Mouse (Mus musculus) hindbrain, embryonic 13.5 days (tissue): Measurements from ENCODE around the gene Gm16181. TPM values are rescaled to one million over a fixed set of nuclear protein-coding genes. Genes with fewer than 3 reads are reported as not detected.

Experiments
- ATAC-seq: fragments of 200-750 bp; cut with Nextera tagmentation; 2 replicates; pipeline ENCODE4 v1.8.0; 2017; ENCODE audit warnings: moderate TSS enrichment; ENCODE audit not compliant: low FRiP score
- H3K27ac ChIP-seq: fragments of 300-500 bp; sonication (generic); 2 replicates; pipeline ENCODE4 v1.5.1; 2015; ENCODE audit warnings: inconsistent platforms, mild to moderate bottlenecking, moderate library complexity
- H3K27me3 ChIP-seq: fragments of 300-500 bp; sonication (generic); 2 replicates; pipeline ENCODE4 v1.6.1; 2015; ENCODE audit warnings: mild to moderate bottlenecking, inconsistent platforms
- H3K36me3 ChIP-seq: fragments of 300-500 bp; sonication (generic); 2 replicates; pipeline ENCODE4 v1.6.1; 2015; ENCODE audit warnings: mild to moderate bottlenecking, inconsistent platforms
- H3K4me1 ChIP-seq: fragments of 300-500 bp; sonication (generic); replicated peaks from 2 replicates; pipeline ENCODE4 v1.6.1; 2015; ENCODE audit warnings: inconsistent platforms
- H3K4me2 ChIP-seq: fragments of 300-500 bp; sonication (generic); 2 replicates; pipeline ENCODE4 v1.6.1; 2015; ENCODE audit warnings: inconsistent platforms, mild to moderate bottlenecking, moderate library complexity
- H3K4me3 ChIP-seq: fragments of 300-500 bp; sonication (generic); 2 replicates; pipeline ENCODE4 v1.5.1; 2015; ENCODE audit warnings: mild to moderate bottlenecking, inconsistent platforms
- H3K9ac ChIP-seq: fragments of 300-500 bp; sonication (generic); 2 replicates; pipeline ENCODE4 v1.6.1; 2015; ENCODE audit warnings: mild to moderate bottlenecking, inconsistent platforms
- H3K9me3 ChIP-seq: fragments of 300-500 bp; sonication (generic); 2 replicates; pipeline ENCODE4 v1.6.1; 2016; ENCODE audit warnings: inconsistent platforms
- WGBS: fragments of 180-500 bp; shearing (Covaris S2); methylation state at CpG from one replicate; pipeline ENCODE4 v1.1.7; 2015; 5-methylcytosine and 5-hydroxymethylcytosine counted together
- polyA plus RNA-seq: library from polyadenylated mRNA; unstranded; fragments of >200 nt; fragmentation: Nextera tagmentation; extraction: Ambion mirVana; gene quantifications from 2 replicates; pipeline ENCODE4 v1.2.1, GENCODE M21; 2015

Gm16181 gene
- polyA plus RNA-seq, 1 experiment from 2014 or later, result 0.83 TPM

GRCm38 (mm10) chr17:35257824-35258491 lies 37.3 kb downstream of the Gm16181 start:
- Histone ChIP-seq H3K4me1 (peaks cover 8% of the 10 kb centered on the region), H3K27me3 (peaks cover 27% of the 10 kb centered on the region), H3K4me2 (peak overlapping the region; percentile 28), H3K9ac (0 out of 2 replicates have a peak overlapping the region, but pooled peaks have one; percentile 39), H3K9me3 (no peaks in the 10 kb centered on the region), H3K27ac (no peak overlapping the region), H3K36me3 (peaks cover 18% of the 10 kb centered on the region), H3K4me3 (no peak overlapping the region)
- WGBS, result 14% methylated on average over 17 of the region's 17 CpGs
- no peak for ATAC-seq

- Histone ChIP-seq H3K4me1 (peaks cover 13% of the 10 kb centered on the region), H3K9ac (no peak overlapping the region), H3K27me3 (peaks cover 31% of the 10 kb centered on the region), H3K36me3 (peaks cover 10% of the 10 kb centered on the region), H3K4me2 (no peak overlapping the region), H3K27ac (no peak overlapping the region), H3K4me3 (no peak overlapping the region), H3K9me3 (no peaks in the 10 kb centered on the region)
- no peak for ATAC-seq
- 63% methylated on average over 13 of the region's 14 CpGs for WGBS
Observed at GRCm38 (mm10) chr17:35258492-35259478, 38.2 kb downstream of the Gm16181 start.

- 79% methylated on average over 4 of the region's 4 CpGs for WGBS
- Histone ChIP-seq H3K36me3 (peaks cover 2% of the 10 kb centered on the region; the same call in 1 of the 2 replicates), H3K9me3 (no peaks in the 10 kb centered on the region), H3K4me1 (peaks cover 16% of the 10 kb centered on the region), H3K27me3 (peaks cover 39% of the 10 kb centered on the region), H3K4me3 (no peak overlapping the region), H3K9ac (no peak overlapping the region), H3K4me2 (no peak overlapping the region), H3K27ac (no peak overlapping the region)
- ATAC-seq, result no peak
Observed at GRCm38 (mm10) chr17:35259621-35260020, 39.0 kb downstream of the Gm16181 start.

- Histone ChIP-seq H3K4me1 (peaks cover 16% of the 10 kb centered on the region), H3K4me3 (no peak overlapping the region), H3K9me3 (no peaks in the 10 kb centered on the region), H3K36me3 (peaks cover 1% of the 10 kb centered on the region; the same call in 1 of the 2 replicates), H3K4me2 (no peak overlapping the region), H3K9ac (no peak overlapping the region), H3K27ac (no peak overlapping the region), H3K27me3 (peaks cover 52% of the 10 kb centered on the region)
- WGBS, result 73% methylated on average over 13 of the region's 13 CpGs
- no peak for ATAC-seq
Observed at GRCm38 (mm10) chr17:35261651-35262050, 41.0 kb downstream of the Gm16181 start.

- H3K4me1 ChIP-seq, result peaks cover 14% of the 10 kb centered on the region
- no peaks in the 10 kb centered on the region for H3K9me3 ChIP-seq
- peak within 1 kb of the TSS; percentile 87 for H3K4me2 ChIP-seq
- ATAC-seq, result peak; percentile 95
- H3K27me3 ChIP-seq, result peaks cover 52% of the 10 kb centered on the region
- H3K36me3 ChIP-seq, result peaks cover 5% of the 10 kb centered on the region
- peak within 1 kb of the TSS; percentile 81 for H3K9ac ChIP-seq
- H3K4me3 ChIP-seq, result peak within 1 kb of the TSS; percentile 66
- 1% methylated on average over 62 of the region's 73 CpGs for WGBS
- H3K27ac ChIP-seq, result no peak within 1 kb of the TSS
Observed at GRCm38 (mm10) chr17:35262664-35263522, 42.3 kb downstream of the Gm16181 start, which contains the start of gene H2-D1. Gene H2-D1, plus strand, starts transcription at chr17:35262730.

GRCm38 (mm10) chr17:35263523-35263883 lies 42.9 kb downstream of the Gm16181 start:
- Histone ChIP-seq H3K4me1 (peaks cover 12% of the 10 kb centered on the region), H3K4me2 (peak overlapping the region; percentile 87), H3K9me3 (no peaks in the 10 kb centered on the region), H3K9ac (peak overlapping the region; percentile 81), H3K27ac (no peak overlapping the region), H3K36me3 (peaks cover 5% of the 10 kb centered on the region), H3K4me3 (peak overlapping the region; percentile 66), H3K27me3 (peaks cover 57% of the 10 kb centered on the region)
- ATAC-seq, result peak; percentile 23; the same call in 1 of the 2 replicates
- WGBS, result 2% methylated on average over 31 of the region's 31 CpGs

- H3K4me1 ChIP-seq, result peaks cover 10% of the 10 kb centered on the region
- H3K9me3 ChIP-seq, result no peaks in the 10 kb centered on the region
- H3K27me3 ChIP-seq, result peaks cover 34% of the 10 kb centered on the region
- ATAC-seq, result no peak
- peaks cover 5% of the 10 kb centered on the region for H3K36me3 ChIP-seq
- H3K9ac ChIP-seq, result no peak overlapping the region
- 78% methylated on average over 1 of the region's 1 CpGs for WGBS
- no peak overlapping the region for H3K27ac ChIP-seq
- H3K4me2 ChIP-seq, result no peak overlapping the region
- no peak overlapping the region for H3K4me3 ChIP-seq
Observed at GRCm38 (mm10) chr17:35267399-35268086, 46.9 kb downstream of the Gm16181 start.

GRCm38 (mm10) chr17:35269653-35270347 lies 49.2 kb downstream of the Gm16181 start:
- 36% methylated on average over 3 of the region's 3 CpGs for WGBS
- H3K36me3 ChIP-seq, result peaks cover 5% of the 10 kb centered on the region

GRCm38 (mm10) chr17:35272249-35272648 lies 51.6 kb downstream of the Gm16181 start:
- H3K4me1 ChIP-seq, result no peaks in the 10 kb centered on the region
- H3K36me3 ChIP-seq, result no peaks in the 10 kb centered on the region
- no peak overlapping the region for H3K9ac ChIP-seq
- no peaks in the 10 kb centered on the region for H3K9me3 ChIP-seq
- no peak overlapping the region for H3K4me3 ChIP-seq
- 78% methylated on average over 3 of the region's 3 CpGs for WGBS
- no peak for ATAC-seq
- H3K4me2 ChIP-seq, result no peak overlapping the region
- H3K27me3 ChIP-seq, result peaks cover 28% of the 10 kb centered on the region
- no peak overlapping the region for H3K27ac ChIP-seq

More at GRCm38 (mm10) chr17:35269653-35270347, 49.2 kb downstream of the Gm16181 start:
- H3K4me3 ChIP-seq, result no peak overlapping the region
- no peak overlapping the region for H3K4me2 ChIP-seq
- H3K27ac ChIP-seq, result no peak overlapping the region
- H3K27me3 ChIP-seq, result peaks cover 20% of the 10 kb centered on the region
- H3K9me3 ChIP-seq, result no peaks in the 10 kb centered on the region
- no peaks in the 10 kb centered on the region for H3K4me1 ChIP-seq
- H3K9ac ChIP-seq, result no peak overlapping the region
- no peak for ATAC-seq
